Mouse (Mus musculus) myocyte (in vitro differentiated cells): ENCODE results near the gene Scn5a.

Experiments
- E2F4 ChIP-seq: IDR thresholded peaks from one replicate; pipeline ENCODE4 v1.6.1; 2011; ENCODE audit warnings: mild to moderate bottlenecking, control low read depth, moderate library complexity; ENCODE audit not compliant: insufficient read depth
- MYOD1 ChIP-seq, 3 experiments: IDR thresholded peaks; one replicate each; pipeline ENCODE4 v1.6.1; 2011; ENCODE audit warnings: control low read depth in 2 of 3, low read depth in 2 of 3, mild to moderate bottlenecking in 2 of 3, moderate library complexity in 1 of 3; ENCODE audit not compliant: insufficient read length in 2 of 3, control insufficient read depth in 1 of 3
- MYOG ChIP-seq, 3 experiments: IDR thresholded peaks; one replicate each; pipeline ENCODE4 v1.6.1; 2011; ENCODE audit warnings: control low read depth in 2 of 3, low read depth in 2 of 3, mild to moderate bottlenecking in 2 of 3; ENCODE audit not compliant: insufficient read length in 2 of 3, control insufficient read depth in 1 of 3, insufficient read depth in 1 of 3
- POLR2A ChIP-seq: IDR thresholded peaks from one replicate; pipeline ENCODE4 v1.6.1; 2011; ENCODE audit warnings: low read depth, mild to moderate bottlenecking, control low read depth, moderate library complexity; ENCODE audit not compliant: insufficient read length
- POLR2AphosphoS2 ChIP-seq: IDR thresholded peaks from one replicate; pipeline ENCODE4 v1.6.1; 2011; ENCODE audit warnings: low read depth, control low read depth; ENCODE audit not compliant: insufficient read length
- USF1 ChIP-seq: IDR thresholded peaks from one replicate; pipeline ENCODE4 v1.6.1; 2011; ENCODE audit warnings: low read depth, mild to moderate bottlenecking, control low read depth, moderate library complexity

DNA sequence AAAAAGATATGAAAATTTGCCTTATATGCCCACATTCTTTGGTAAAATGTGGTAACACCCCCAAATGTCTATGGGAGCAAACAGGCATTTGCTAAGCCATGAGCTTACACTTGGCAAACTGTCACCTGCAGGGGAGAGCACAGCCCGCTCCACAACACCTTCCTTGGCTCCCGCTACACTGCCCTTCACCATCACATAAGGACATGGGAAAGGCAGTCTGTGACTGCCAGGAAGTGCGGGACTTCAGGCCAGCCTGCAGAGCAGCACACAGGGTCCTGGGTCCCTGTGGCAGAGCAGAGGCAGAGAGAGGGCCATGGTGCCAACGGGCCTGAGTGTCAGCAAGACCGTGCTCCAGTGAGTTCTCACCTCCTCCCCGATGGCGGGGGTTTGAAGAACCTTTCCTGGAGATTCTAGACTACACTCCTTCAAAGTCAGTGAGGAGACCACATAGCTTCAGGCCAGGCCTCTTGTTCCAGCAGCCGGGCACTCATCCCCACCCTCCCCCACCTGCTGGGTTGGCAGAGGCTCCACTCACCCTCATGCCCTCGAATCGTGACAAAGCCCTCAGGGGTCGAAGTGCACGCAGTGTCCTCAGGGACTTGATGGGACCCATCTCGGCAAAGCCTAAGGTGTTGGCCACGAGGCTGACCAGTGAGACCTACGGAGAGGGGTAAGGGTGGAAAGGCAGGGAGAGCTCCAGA, 81.1 kb downstream of the Scn5a start:
- TF ChIP-seq MYOD1 (IDR thresholded peaks at IDR 0.05; ENCODE audit: control insufficient read depth in 1 of 3, insufficient read length in 2 of 3, low read depth in 2 of 3): no peak
- no peak for TF ChIP-seq POLR2AphosphoS2
- no peak for TF ChIP-seq POLR2A
- TF ChIP-seq USF1: no peak
- no peak for TF ChIP-seq E2F4
- no peak for TF ChIP-seq MYOG (IDR thresholded peaks at IDR 0.05; ENCODE audit: control insufficient read depth in 1 of 3, insufficient read depth in 1 of 3, insufficient read length in 2 of 3, low read depth in 2 of 3)
